Mouse (Mus musculus) heart, adult 2 months (tissue): Measurements from ENCODE around the gene Rrn3. TPM values are rescaled to one million over a fixed set of nuclear protein-coding genes. Genes with fewer than 3 reads are reported as not detected.
"Not testable (repeated sequence)": the region's sequence is repeated elsewhere in the genome, so short reads cannot be mapped to it uniquely, and the experiment has no call there.

ENCODE experiments used
- DNase-seq, 2 experiments: peaks; one replicate each; pipeline ENCODE4 v3.0.0; 2021
- H3K27ac ChIP-seq: fragments of 200-600 bp; 2 replicates; pipeline ENCODE4 v1.8.1; 2022
- H3K27me3 ChIP-seq: fragments of 200-500 bp; 2 replicates; pipeline ENCODE4 v1.6.1; 2012; ENCODE audit warnings: mild to moderate bottlenecking, low read length, inconsistent platforms, mixed read lengths; ENCODE audit not compliant: control insufficient read depth, insufficient read depth
- H3K36me3 ChIP-seq: fragments of 200-500 bp; 2 replicates; pipeline ENCODE4 v1.6.1; 2012; ENCODE audit warnings: low read length, inconsistent platforms; ENCODE audit not compliant: control insufficient read depth, insufficient read depth
- H3K4me1 ChIP-seq: fragments of 200-500 bp; 2 replicates; pipeline ENCODE4 v1.6.1; 2011; ENCODE audit warnings: low read length; ENCODE audit not compliant: control insufficient read depth, insufficient read depth
- H3K4me3 ChIP-seq: fragments of 200-600 bp; 2 replicates; pipeline ENCODE4 v1.8.1; 2022
- H3K79me2 ChIP-seq: fragments of 200-500 bp; replicated peaks from 2 replicates; pipeline ENCODE4 v1.6.1; 2012; ENCODE audit warnings: mild to moderate bottlenecking, inconsistent platforms, low read length, moderate library complexity, mixed read lengths; ENCODE audit not compliant: control insufficient read depth, insufficient read depth
- H3K9ac ChIP-seq: fragments of 200-500 bp; 2 replicates; pipeline ENCODE4 v1.6.1; 2012; ENCODE audit warnings: low read depth, mild to moderate bottlenecking, control low read depth, inconsistent platforms, low read length, mixed read lengths
- CTCF ChIP-seq: fragments of 200-600 bp; IDR thresholded peaks from 2 replicates; pipeline ENCODE4 v1.8.1; 2022; ENCODE audit warnings: antibody characterized with exemption, mild to moderate bottlenecking, moderate library complexity
- EP300 ChIP-seq: fragments of 200-500 bp; IDR thresholded peaks from 2 replicates; pipeline ENCODE4 v1.6.1; 2011; ENCODE audit warnings: low read depth, low read length, control low read depth; ENCODE audit not compliant: insufficient read depth
- POLR2A ChIP-seq: fragments of 200-500 bp; IDR thresholded peaks from 2 replicates; pipeline ENCODE4 v1.6.1; 2011; ENCODE audit warnings: mild to moderate bottlenecking, low read depth, low read length, control low read depth; ENCODE audit not compliant: insufficient read depth
- WGBS: fragments of 180-500 bp; shearing (Covaris S2); methylation state at CpG from one replicate; pipeline ENCODE4 v1.1.7; 2018; 5-methylcytosine and 5-hydroxymethylcytosine counted together
- intact Hi-C: fragments of 180-260 bp; cut with DNase I; formaldehyde crosslinking; loops from one replicate; pipeline ENCODE4 v1.15.1; 2025
- polyA plus RNA-seq: library from polyadenylated mRNA; depleted of rRNA; stranded (reverse); fragments of >200 nt; gene quantifications from 2 replicates; pipeline ENCODE4 v1.2.3, GENCODE M21; 2012
- total RNA-seq, 2 experiments: library from RNA; stranded (reverse); gene quantifications; 2 replicates each; pipeline ENCODE4 v1.2.3; 2021

Gene Rrn3
- total and polyA plus RNA-seq, 3 experiments, result 17.2 to 38.3 (median 37.9) TPM

- Histone ChIP-seq H3K27ac (no peak overlapping the region), H3K27me3 (no peaks in the 10 kb centered on the region), H3K36me3 (no peaks in the 10 kb centered on the region), H3K79me2 (no peaks in the 10 kb centered on the region), H3K4me1 (no peaks in the 10 kb centered on the region), H3K4me3 (no peak overlapping the region), H3K9ac (no peak overlapping the region)
- intact Hi-C loops, result no loop called here
- no peak for DNase-seq
- no peak for TF ChIP-seq POLR2A
- TF ChIP-seq EP300, result no peak
- no peak for TF ChIP-seq CTCF
- WGBS, result 93% methylated on average over 8 of the region's 8 CpGs
Measured at GRCm38 (mm10) chr16:13747708-13748107, 32.8 kb upstream of the Rrn3 start.

- H3K4me1 ChIP-seq, result no peaks in the 10 kb centered on the region
- H3K4me3 ChIP-seq, result no peak overlapping the region
- intact Hi-C loops, result no loop called here
- WGBS, result 60% methylated on average over 3 of the region's 3 CpGs
- H3K27ac ChIP-seq, result no peak overlapping the region
- no peak overlapping the region for H3K9ac ChIP-seq
- DNase-seq, result no peak
- TF ChIP-seq CTCF (no peak), EP300 (no peak), POLR2A (no peak)
- no peaks in the 10 kb centered on the region for H3K27me3 ChIP-seq
- H3K79me2 ChIP-seq, result no peaks in the 10 kb centered on the region
- H3K36me3 ChIP-seq, result no peaks in the 10 kb centered on the region
Measured at GRCm38 (mm10) chr16:13748124-13748523, 32.4 kb upstream of the Rrn3 start.

- H3K9ac ChIP-seq, H3K36me3 ChIP-seq, DNase-seq, H3K27me3 ChIP-seq, intact Hi-C loops, H3K27ac ChIP-seq, H3K4me3 ChIP-seq, H3K4me1 ChIP-seq, H3K79me2 ChIP-seq: not testable (repeated sequence)
- 28% methylated on average over 10 of the region's 10 CpGs for WGBS
Measured at GRCm38 (mm10) chr16:13748813-13749212, 31.7 kb upstream of the Rrn3 start.

GRCm38 (mm10) chr16:13749306-13749705 is 31.2 kb upstream of the Rrn3 start:
- no peaks in the 10 kb centered on the region for H3K4me1 ChIP-seq
- no peak overlapping the region for H3K27ac ChIP-seq
- H3K36me3 ChIP-seq, result no peaks in the 10 kb centered on the region
- 64% methylated on average over 5 of the region's 5 CpGs for WGBS
- H3K27me3 ChIP-seq, result no peaks in the 10 kb centered on the region
- H3K79me2 ChIP-seq, result no peaks in the 10 kb centered on the region
- TF ChIP-seq EP300, result no peak
- no peak for TF ChIP-seq CTCF
- no peak for TF ChIP-seq POLR2A
- intact Hi-C loops, result no loop called here
- H3K9ac ChIP-seq, result no peak overlapping the region
- H3K4me3 ChIP-seq, result no peak overlapping the region
- no peak for DNase-seq

GRCm38 (mm10) chr16:13749981-13750380 is 30.5 kb upstream of the Rrn3 start:
- Histone ChIP-seq H3K4me1 (no peaks in the 10 kb centered on the region; the same call in 1 of the 2 replicates), H3K27ac (no peak overlapping the region), H3K9ac (no peak overlapping the region), H3K4me3 (no peak overlapping the region), H3K79me2 (no peaks in the 10 kb centered on the region), H3K27me3 (no peaks in the 10 kb centered on the region), H3K36me3 (no peaks in the 10 kb centered on the region)
- intact Hi-C loops, result no loop called here
- WGBS, result 50% methylated on average over 3 of the region's 3 CpGs
- TF ChIP-seq POLR2A (no peak), EP300 (no peak), CTCF (no peak)
- DNase-seq, result no peak

GRCm38 (mm10) chr16:13750626-13751025 is 29.9 kb upstream of the Rrn3 start:
- Histone ChIP-seq H3K27me3 (no peaks in the 10 kb centered on the region), H3K4me3 (no peak overlapping the region), H3K4me1 (peaks cover 2% of the 10 kb centered on the region), H3K79me2 (no peaks in the 10 kb centered on the region), H3K9ac (no peak overlapping the region), H3K27ac (no peak overlapping the region), H3K36me3 (no peaks in the 10 kb centered on the region)
- 89% methylated on average over 13 of the region's 13 CpGs for WGBS
- no peak for DNase-seq
- no peak for TF ChIP-seq CTCF
- no peak for TF ChIP-seq EP300
- TF ChIP-seq POLR2A, result no peak
- intact Hi-C loops, result no loop called here

- intact Hi-C loops, result loop anchor here (2.0 kb wide), 1 partner anchor 27 kb away; the partner anchor contains the start of gene Rrn3
- WGBS, result 79% methylated on average over 8 of the region's 8 CpGs
- Histone ChIP-seq H3K4me1 (peaks cover 2% of the 10 kb centered on the region), H3K4me3 (peak overlapping the region; percentile 60), H3K27ac (peak overlapping the region; percentile 31; the same call in 1 of the 2 replicates), H3K9ac (no peak overlapping the region; the same call in 1 of the 2 replicates), H3K36me3 (no peaks in the 10 kb centered on the region), H3K79me2 (no peaks in the 10 kb centered on the region), H3K27me3 (no peaks in the 10 kb centered on the region)
- TF ChIP-seq CTCF, result no peak
- no peak for TF ChIP-seq POLR2A
- TF ChIP-seq EP300, result no peak
- DNase-seq, result no peak
Measured at GRCm38 (mm10) chr16:13753986-13754385, 26.5 kb upstream of the Rrn3 start.
